Mouse (Mus musculus) heart, embryonic 11.5 days (tissue): Measurements from ENCODE around the gene Nav3. TPM values are rescaled to one million over a fixed set of nuclear protein-coding genes. Genes with fewer than 3 reads are reported as not detected.
A peak's percentile ranks its signal among the peaks of the same experiment; 100 is the strongest.

ENCODE experiments used
- ATAC-seq: fragments of 200-750 bp; cut with Nextera tagmentation; replicated peaks from 2 replicates; pipeline ENCODE4 v1.8.0; 2017; ENCODE audit warnings: moderate library complexity; ENCODE audit not compliant: insufficient number of reproducible peaks, low FRiP score, low TSS enrichment
- H3K27ac ChIP-seq: fragments of 300-500 bp; sonication (generic); 2 replicates; pipeline ENCODE4 v1.5.1; 2014; ENCODE audit warnings: mild to moderate bottlenecking, low read depth, low read length
- H3K27me3 ChIP-seq: fragments of 300-500 bp; sonication (generic); 2 replicates; pipeline ENCODE4 v1.6.1; 2014; ENCODE audit warnings: mild to moderate bottlenecking, low read length, mixed read lengths; ENCODE audit not compliant: control insufficient read depth, insufficient read depth
- H3K36me3 ChIP-seq: fragments of 300-500 bp; sonication (generic); 2 replicates; pipeline ENCODE4 v1.6.1; 2014; ENCODE audit warnings: mild to moderate bottlenecking, low read length, moderate library complexity, mixed read lengths; ENCODE audit not compliant: control insufficient read depth, insufficient read depth
- H3K4me1 ChIP-seq: fragments of 300-500 bp; sonication (generic); 2 replicates; pipeline ENCODE4 v1.6.1; 2014; ENCODE audit warnings: low read length; ENCODE audit not compliant: control insufficient read depth, insufficient read depth
- H3K4me2 ChIP-seq: fragments of 300-500 bp; sonication (generic); 2 replicates; pipeline ENCODE4 v1.6.1; 2014; ENCODE audit warnings: mild to moderate bottlenecking, moderate library complexity
- H3K4me3 ChIP-seq: fragments of 300-500 bp; sonication (generic); 2 replicates; pipeline ENCODE4 v1.5.1; 2014; ENCODE audit warnings: low read depth, low read length
- H3K9ac ChIP-seq: fragments of 300-500 bp; sonication (generic); 2 replicates; pipeline ENCODE4 v1.6.1; 2014; ENCODE audit warnings: mild to moderate bottlenecking, low read depth, low read length, moderate library complexity
- H3K9me3 ChIP-seq: fragments of 300-500 bp; sonication (generic); replicated peaks from 2 replicates; pipeline ENCODE4 v1.6.1; 2016; ENCODE audit warnings: low read length; ENCODE audit not compliant: control insufficient read depth
- WGBS: fragments of 180-500 bp; shearing (Covaris S2); extraction: QIAGEN DNeasy Blood & Tissue Kit; methylation state at CpG from one replicate; pipeline ENCODE4 v1.1.7; 2014; ENCODE audit not compliant: insufficient replicate concordance; 5-methylcytosine and 5-hydroxymethylcytosine counted together
- polyA plus RNA-seq: library from polyadenylated mRNA; unstranded; fragments of >200 nt; fragmentation: Nextera tagmentation; extraction: Ambion mirVana; gene quantifications from 2 replicates; pipeline ENCODE4 v1.2.1, GENCODE M21; 2014

The Nav3 gene
- polyA plus RNA-seq, 1 experiment from 2014 or later = 1.9 TPM

DNA sequence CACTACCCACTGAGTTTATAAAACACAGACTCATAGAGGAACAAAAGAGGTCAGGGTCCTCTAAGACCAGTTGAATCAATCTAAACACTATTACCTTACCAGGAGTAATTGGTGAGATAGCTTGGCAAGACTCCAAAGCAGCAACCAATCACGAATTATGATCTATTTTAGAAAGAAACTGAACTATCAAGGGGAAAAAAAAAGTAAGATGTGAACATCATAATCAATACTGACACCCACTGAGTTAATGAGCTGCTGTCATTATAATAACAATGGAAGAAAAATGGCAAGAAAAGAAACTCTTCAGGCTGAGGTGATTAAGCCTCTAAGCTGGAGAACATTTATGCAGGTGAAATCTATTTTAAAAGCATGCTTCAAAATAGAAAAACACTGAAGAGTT lies 653.8 kb downstream of the Nav3 start:
- no peak for ATAC-seq
- WGBS = 66% methylated on average over 1 of the region's 1 CpGs
- Histone ChIP-seq H3K36me3 (no peaks in the 10 kb centered on the region), H3K27me3 (no peaks in the 10 kb centered on the region), H3K27ac (no peak overlapping the region), H3K4me1 (no peaks in the 10 kb centered on the region), H3K4me2 (no peak overlapping the region), H3K9ac (no peak overlapping the region), H3K9me3 (no peaks in the 10 kb centered on the region), H3K4me3 (no peak overlapping the region)

DNA sequence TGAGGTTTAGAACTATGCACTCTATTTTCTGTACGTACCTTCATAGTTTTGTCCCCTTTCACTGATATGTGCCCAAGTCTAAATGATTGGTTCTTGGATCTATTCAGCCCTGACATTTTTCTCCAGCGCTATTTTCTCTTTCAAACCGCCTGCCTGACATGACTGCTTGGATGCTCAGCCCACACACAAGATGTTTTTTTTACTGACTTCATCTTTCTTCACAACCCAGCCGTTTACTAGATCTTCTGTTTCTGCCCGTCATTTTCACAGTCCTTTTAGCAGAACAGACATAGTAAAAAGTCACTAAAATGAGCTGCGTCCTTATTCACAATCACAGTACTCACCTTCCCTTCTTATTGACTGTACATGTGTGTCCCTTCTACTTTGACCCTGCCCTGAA lies 656.8 kb downstream of the Nav3 start:
- Histone ChIP-seq H3K27ac (no peak overlapping the region), H3K4me1 (no peaks in the 10 kb centered on the region), H3K27me3 (no peaks in the 10 kb centered on the region), H3K4me3 (no peak overlapping the region), H3K36me3 (no peaks in the 10 kb centered on the region), H3K9me3 (no peaks in the 10 kb centered on the region), H3K9ac (no peak overlapping the region), H3K4me2 (no peak overlapping the region)
- 72% methylated on average over 6 of the region's 6 CpGs for WGBS
- no peak for ATAC-seq

DNA sequence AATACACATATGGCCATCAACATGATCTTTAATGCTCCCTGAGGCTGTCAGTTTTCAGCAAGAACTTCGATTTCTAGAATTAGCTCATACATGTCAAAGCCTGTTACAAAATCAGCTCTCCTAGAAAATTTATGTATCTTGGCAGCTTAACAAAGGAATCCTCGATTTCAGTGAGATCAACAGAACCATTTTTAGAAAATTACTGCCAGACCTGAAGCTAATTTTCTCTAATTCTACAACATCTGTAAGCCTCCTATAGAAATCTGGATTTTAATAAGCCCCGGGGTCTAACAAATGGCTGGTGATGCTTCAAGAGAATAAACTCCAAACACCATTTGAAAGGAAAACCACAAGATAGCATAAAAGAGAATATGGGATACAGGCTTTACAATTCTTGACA lies 659.0 kb downstream of the Nav3 start:
- Histone ChIP-seq H3K4me2 (no peak overlapping the region), H3K27me3 (no peaks in the 10 kb centered on the region), H3K9me3 (no peaks in the 10 kb centered on the region), H3K27ac (no peak overlapping the region), H3K9ac (no peak overlapping the region), H3K4me1 (no peaks in the 10 kb centered on the region), H3K36me3 (no peaks in the 10 kb centered on the region), H3K4me3 (no peak overlapping the region)
- ATAC-seq = no peak
- WGBS = 75% methylated on average over 3 of the region's 3 CpGs

DNA sequence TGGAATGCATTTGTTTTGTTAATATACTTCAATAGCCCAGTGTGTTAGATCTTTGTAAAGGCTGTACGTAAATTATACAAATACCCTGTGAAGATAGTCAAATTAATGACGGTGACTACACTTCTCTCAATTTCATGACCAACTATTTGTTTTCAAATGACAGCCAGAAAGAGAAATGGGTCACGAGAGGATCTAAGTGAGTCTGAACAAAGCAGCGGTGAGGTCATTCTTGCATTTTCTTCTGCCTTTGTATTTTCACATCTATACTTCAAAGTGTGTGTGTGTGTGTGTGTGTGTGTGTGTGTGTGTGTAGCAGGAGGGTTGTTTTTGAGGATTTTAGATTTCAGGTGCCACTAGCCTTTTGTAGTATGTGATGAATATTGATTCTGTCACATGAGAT lies 662.5 kb downstream of the Nav3 start:
- no peaks in the 10 kb centered on the region for H3K9me3 ChIP-seq
- H3K27ac ChIP-seq = no peak overlapping the region
- no peaks in the 10 kb centered on the region for H3K27me3 ChIP-seq
- no peaks in the 10 kb centered on the region for H3K36me3 ChIP-seq
- WGBS = 77% methylated on average over 4 of the region's 4 CpGs
- no peaks in the 10 kb centered on the region for H3K4me1 ChIP-seq
- no peak overlapping the region for H3K4me3 ChIP-seq
- H3K9ac ChIP-seq = no peak overlapping the region
- no peak for ATAC-seq
- no peak overlapping the region for H3K4me2 ChIP-seq

DNA sequence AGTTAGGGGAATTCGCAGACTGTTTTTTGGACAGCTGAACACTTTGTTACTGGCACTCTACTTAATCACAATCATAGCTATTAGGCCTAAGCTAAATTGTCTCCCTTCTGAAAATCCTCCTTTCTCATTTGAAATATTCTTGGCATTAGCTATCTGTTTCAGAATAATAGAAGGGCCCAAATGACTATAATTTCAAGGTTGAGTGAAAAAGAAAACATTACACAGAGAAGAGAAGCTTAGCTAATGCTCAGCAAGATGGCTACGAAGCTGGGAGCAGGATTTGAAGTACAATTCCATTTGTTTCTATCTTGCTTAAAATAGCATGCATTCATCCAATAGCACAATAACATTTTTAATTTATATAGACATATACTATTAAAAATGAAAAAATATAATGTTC lies 667.3 kb downstream of the Nav3 start:
- Histone ChIP-seq H3K27me3 (no peaks in the 10 kb centered on the region), H3K4me2 (no peak overlapping the region), H3K27ac (no peak overlapping the region), H3K36me3 (no peaks in the 10 kb centered on the region), H3K4me1 (no peaks in the 10 kb centered on the region), H3K9me3 (no peaks in the 10 kb centered on the region), H3K9ac (no peak overlapping the region), H3K4me3 (no peak overlapping the region)
- no peak for ATAC-seq
- WGBS = 84% methylated on average over 2 of the region's 2 CpGs

DNA sequence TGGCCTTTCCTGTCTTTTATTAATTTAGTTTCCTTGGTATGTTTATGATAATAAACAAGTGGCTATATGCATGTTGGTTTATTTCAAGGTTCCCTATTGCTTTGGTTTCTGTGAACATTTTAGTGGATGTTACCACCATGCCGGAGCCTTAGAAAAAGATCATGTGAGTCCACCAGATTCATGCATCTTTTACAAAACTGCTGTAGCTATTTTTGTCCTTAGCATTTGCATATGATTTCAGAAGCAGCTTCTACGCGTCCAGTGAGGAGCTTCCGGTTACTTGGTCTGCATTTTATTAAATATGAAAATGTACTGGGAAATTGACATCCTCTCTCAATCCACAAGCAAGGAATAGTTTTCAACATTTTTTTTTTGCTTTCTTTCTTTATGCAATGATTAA lies 676.9 kb downstream of the Nav3 start:
- no peak for ATAC-seq
- no peaks in the 10 kb centered on the region for H3K36me3 ChIP-seq
- H3K4me2 ChIP-seq = no peak overlapping the region
- 87% methylated on average over 4 of the region's 4 CpGs for whole genome bisulfite sequencing
- no peaks in the 10 kb centered on the region for H3K4me1 ChIP-seq
- no peak overlapping the region for H3K27ac ChIP-seq
- H3K4me3 ChIP-seq = no peak overlapping the region
- H3K9me3 ChIP-seq = no peaks in the 10 kb centered on the region
- no peak overlapping the region for H3K9ac ChIP-seq
- H3K27me3 ChIP-seq = no peaks in the 10 kb centered on the region

DNA sequence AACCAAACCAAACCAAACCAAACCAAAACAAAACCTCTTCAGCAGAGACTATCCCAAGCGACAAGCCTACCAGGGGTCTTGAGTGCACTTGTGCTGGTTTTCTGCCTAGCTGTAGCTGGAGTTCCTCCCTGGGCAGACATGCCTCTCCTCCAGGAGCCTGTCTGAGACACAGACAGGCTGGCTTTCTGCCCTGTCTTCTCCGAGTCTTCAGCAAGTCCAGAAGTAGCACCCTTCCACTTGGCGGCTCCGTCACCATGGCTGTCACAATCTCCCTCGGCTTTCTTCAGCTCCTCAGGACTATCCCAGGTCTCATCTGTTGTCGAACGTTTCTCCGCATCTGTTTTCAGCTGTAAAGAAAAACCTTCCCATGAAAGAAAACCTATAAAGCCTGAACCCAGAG lies 686.9 kb downstream of the Nav3 start:
- Histone ChIP-seq H3K27me3 (no peaks in the 10 kb centered on the region), H3K4me1 (no peaks in the 10 kb centered on the region), H3K27ac (no peak overlapping the region), H3K4me2 (no peak overlapping the region), H3K9ac (no peak overlapping the region), H3K4me3 (no peak overlapping the region), H3K9me3 (no peaks in the 10 kb centered on the region), H3K36me3 (no peaks in the 10 kb centered on the region)
- WGBS = 75% methylated on average over 8 of the region's 8 CpGs
- no peak for ATAC-seq

DNA sequence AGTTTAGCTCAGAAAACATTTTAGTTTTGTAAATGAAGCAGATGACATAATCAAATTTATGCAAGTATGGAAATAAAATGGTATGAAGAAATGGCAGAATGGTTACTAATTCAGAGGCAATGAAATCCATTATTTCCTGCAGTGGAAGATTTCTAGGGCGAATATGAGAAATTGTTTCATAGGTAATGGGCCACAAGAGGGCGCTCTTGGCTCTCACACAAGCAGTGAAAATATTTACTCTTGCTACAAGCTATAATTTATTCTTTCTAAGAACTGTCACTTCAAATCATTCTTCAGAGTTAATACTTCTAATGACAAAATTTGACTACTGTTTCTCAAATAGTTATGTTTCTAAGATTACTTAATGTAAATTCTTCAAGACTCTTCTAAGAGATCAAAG lies 690.4 kb downstream of the Nav3 start:
- Histone ChIP-seq H3K27ac (no peak overlapping the region), H3K4me2 (no peak overlapping the region), H3K4me3 (no peak overlapping the region), H3K36me3 (no peaks in the 10 kb centered on the region), H3K4me1 (no peaks in the 10 kb centered on the region), H3K9me3 (no peaks in the 10 kb centered on the region), H3K27me3 (no peaks in the 10 kb centered on the region), H3K9ac (no peak overlapping the region)
- ATAC-seq = no peak
- WGBS = 2% methylated on average over 2 of the region's 2 CpGs

DNA sequence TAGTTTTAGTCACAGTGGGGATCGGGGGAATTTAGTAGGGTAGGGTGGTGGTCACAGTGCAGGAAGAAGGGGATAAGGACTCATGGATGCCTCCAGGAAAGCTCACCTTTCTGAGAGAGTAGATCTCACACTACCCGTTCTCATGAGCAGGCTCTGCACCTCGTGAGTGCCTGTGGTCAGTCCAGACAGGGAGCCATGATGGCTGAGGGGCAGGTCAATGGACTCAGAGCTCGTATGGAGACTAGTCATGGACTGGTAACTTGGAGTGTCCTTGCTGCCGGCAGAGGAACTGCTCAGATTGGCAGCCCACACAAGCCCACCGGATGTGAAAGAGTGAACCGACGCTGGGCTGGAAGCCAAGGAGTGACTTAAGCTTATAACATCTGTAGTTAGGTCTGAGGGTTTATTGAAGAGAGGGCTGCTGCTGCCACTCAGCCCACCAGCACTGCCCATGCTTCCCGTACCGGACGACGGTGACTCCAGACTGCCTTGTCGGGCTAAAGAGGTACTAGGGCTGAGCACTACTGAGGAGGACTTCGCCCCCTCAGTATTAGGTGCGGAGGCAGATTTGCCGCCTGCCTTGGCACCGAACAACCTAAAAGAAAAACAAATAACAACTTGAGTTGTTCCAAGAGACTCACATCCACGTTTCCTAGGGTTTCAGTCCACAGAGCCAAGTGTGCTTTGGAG lies 691.4 kb downstream of the Nav3 start:
- no peaks in the 10 kb centered on the region for H3K9me3 ChIP-seq
- ATAC-seq = peak; percentile 39; the same call in 1 of the 2 replicates
- no peak overlapping the region for H3K4me3 ChIP-seq
- no peaks in the 10 kb centered on the region for H3K27me3 ChIP-seq
- no peak overlapping the region for H3K9ac ChIP-seq
- H3K27ac ChIP-seq = no peak overlapping the region
- H3K4me1 ChIP-seq = no peaks in the 10 kb centered on the region
- no peaks in the 10 kb centered on the region for H3K36me3 ChIP-seq
- 77% methylated on average over 18 of the region's 18 CpGs for WGBS
- H3K4me2 ChIP-seq = no peak overlapping the region
